Mouse (Mus musculus): ENCODE results near the gene Tnfsf10. TPM values are rescaled to one million over a fixed set of nuclear protein-coding genes. Genes with fewer than 3 reads are reported as not detected.

Tnfsf10 gene
- polyA plus RNA-seq, 1 experiment: 12.8 TPM

DNA sequence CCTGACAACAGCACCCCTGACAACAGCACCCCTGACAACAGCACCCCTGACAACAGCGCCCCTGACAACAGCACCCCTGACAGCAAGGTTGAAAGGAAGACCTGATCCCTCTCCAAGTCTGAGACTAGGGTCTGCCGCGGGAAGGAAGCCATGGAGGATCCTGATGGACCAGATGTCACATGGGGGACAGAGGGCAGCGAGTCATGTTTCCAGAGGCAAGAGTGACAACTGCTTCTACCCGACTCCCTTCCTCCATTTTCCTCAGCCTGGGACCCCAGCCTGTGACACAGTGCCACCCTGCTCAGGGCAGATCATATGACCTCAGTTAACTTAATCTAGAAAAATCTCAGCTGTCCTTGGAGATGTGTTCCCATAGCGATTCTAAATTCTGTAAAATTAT lies 25.6 kb downstream of the Tnfsf10 start:
- TF ChIP-seq POLR2A (IDR thresholded peaks at IDR 0.05; ENCODE audit: low read depth, low read length) (no peak), CTCF (conservative IDR thresholded peaks at IDR 0.05; ENCODE audit: insufficient read depth, insufficient read length, low read depth, low read length) (no peak)
- Histone ChIP-seq H3K27me3 (replicated peaks; ENCODE audit: control insufficient read depth, insufficient read depth, low read length) (no peaks in the 10 kb centered on the region), H3K27ac (ENCODE audit: insufficient read depth, low read depth, low read length) (no peak overlapping the region)

DNA sequence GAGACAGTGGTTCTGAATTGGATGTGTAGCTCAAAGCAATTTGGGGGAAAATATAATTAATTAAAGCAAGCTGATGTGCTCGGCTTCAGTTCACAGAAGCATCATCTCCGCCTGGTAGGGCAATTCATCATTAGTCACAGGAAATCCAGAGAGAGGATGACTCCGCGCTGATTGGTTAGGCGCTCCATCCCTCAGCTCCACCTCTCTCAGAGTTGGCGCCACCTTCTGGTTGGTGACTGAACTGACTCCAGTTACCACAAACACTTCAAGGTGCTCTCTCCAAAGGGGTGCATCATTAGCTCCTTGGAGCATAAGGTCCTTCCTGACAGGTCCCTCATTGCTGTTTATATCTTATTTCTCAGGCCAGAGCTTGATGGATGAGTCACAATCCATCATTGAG lies 28.7 kb downstream of the Tnfsf10 start:
- Histone ChIP-seq H3K4me1 (ENCODE audit: control insufficient read depth, insufficient read depth, low read length) (no peaks in the 10 kb centered on the region), H3K4me3 (ENCODE audit: insufficient read depth, low read depth, low read length) (no peak overlapping the region), H3K36me3 (ENCODE audit: control insufficient read depth, insufficient read depth, low read length) (no peaks in the 10 kb centered on the region), H3K27ac (ENCODE audit: insufficient read depth, low read depth, low read length) (no peak overlapping the region), H3K27me3 (replicated peaks; ENCODE audit: control insufficient read depth, insufficient read depth, low read length) (no peaks in the 10 kb centered on the region)
- DNase-seq: peak; percentile 73
- peak; percentile 78 for TF ChIP-seq CTCF (conservative IDR thresholded peaks at IDR 0.05; ENCODE audit: insufficient read depth, insufficient read length, low read depth, low read length)
- no peak for TF ChIP-seq POLR2A (IDR thresholded peaks at IDR 0.05; ENCODE audit: low read depth, low read length)
- WGBS: 60% methylated on average over 6 of the region's 6 CpGs

More for the DNA sequence above, 25.6 kb downstream of the Tnfsf10 start:
- Histone ChIP-seq H3K36me3 (ENCODE audit: control insufficient read depth, insufficient read depth, low read length) (no peaks in the 10 kb centered on the region), H3K4me1 (ENCODE audit: control insufficient read depth, insufficient read depth, low read length) (peaks cover 5% of the 10 kb centered on the region; the same call in 1 of the 2 replicates), H3K4me3 (ENCODE audit: insufficient read depth, low read depth, low read length) (no peak overlapping the region)
- 64% methylated on average over 6 of the region's 6 CpGs for WGBS
- no peak for DNase-seq

GRCm38 (mm10) chr3:27348462-27348861 lies 31.6 kb downstream of the Tnfsf10 start:
- Histone ChIP-seq H3K27ac (ENCODE audit: insufficient read depth, low read depth, low read length) (no peak overlapping the region), H3K27me3 (replicated peaks; ENCODE audit: control insufficient read depth, insufficient read depth, low read length) (no peaks in the 10 kb centered on the region), H3K4me1 (ENCODE audit: control insufficient read depth, insufficient read depth, low read length) (no peaks in the 10 kb centered on the region), H3K4me3 (ENCODE audit: insufficient read depth, low read depth, low read length) (no peak overlapping the region), H3K36me3 (ENCODE audit: control insufficient read depth, insufficient read depth, low read length) (no peaks in the 10 kb centered on the region)
- WGBS: 82% methylated on average over 5 of the region's 5 CpGs
- no peak for DNase-seq
- TF ChIP-seq POLR2A (IDR thresholded peaks at IDR 0.05; ENCODE audit: low read depth, low read length) (no peak), CTCF (conservative IDR thresholded peaks at IDR 0.05; ENCODE audit: insufficient read depth, insufficient read length, low read depth, low read length) (no peak)

DNA sequence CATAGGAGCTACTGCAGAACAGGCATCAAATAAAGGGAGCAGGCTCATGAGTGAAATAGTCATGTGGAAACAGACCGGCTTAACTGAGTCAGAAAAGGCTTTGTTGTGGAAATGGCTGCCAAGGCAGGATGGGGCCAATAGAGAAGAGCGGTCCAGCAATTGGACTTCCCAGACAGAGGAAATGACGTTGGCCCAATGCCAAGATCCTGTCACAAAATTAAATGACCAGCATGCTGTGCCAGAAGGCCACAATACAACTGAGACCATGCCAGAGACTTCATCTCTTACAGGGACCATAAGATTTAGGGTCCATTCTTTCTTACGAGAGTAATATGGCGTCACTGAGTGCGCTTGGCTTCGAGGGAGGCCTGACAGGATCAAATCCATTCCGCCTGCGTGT lies 34.3 kb downstream of the Tnfsf10 start:
- TF ChIP-seq POLR2A (IDR thresholded peaks at IDR 0.05; ENCODE audit: low read depth, low read length) (no peak), CTCF (conservative IDR thresholded peaks at IDR 0.05; ENCODE audit: insufficient read depth, insufficient read length, low read depth, low read length) (no peak)
- Histone ChIP-seq H3K36me3 (ENCODE audit: control insufficient read depth, insufficient read depth, low read length) (no peaks in the 10 kb centered on the region), H3K27me3 (replicated peaks; ENCODE audit: control insufficient read depth, insufficient read depth, low read length) (no peaks in the 10 kb centered on the region), H3K4me3 (ENCODE audit: insufficient read depth, low read depth, low read length) (no peak overlapping the region), H3K4me1 (ENCODE audit: control insufficient read depth, insufficient read depth, low read length) (no peaks in the 10 kb centered on the region), H3K27ac (ENCODE audit: insufficient read depth, low read depth, low read length) (no peak overlapping the region)
- DNase-seq: peak; percentile 88
- 62% methylated on average over 9 of the region's 9 CpGs for WGBS

- WGBS: 88% methylated on average over 2 of the region's 2 CpGs
- no peak for TF ChIP-seq CTCF (conservative IDR thresholded peaks at IDR 0.05; ENCODE audit: insufficient read depth, insufficient read length, low read depth, low read length)
- no peak for TF ChIP-seq POLR2A (IDR thresholded peaks at IDR 0.05; ENCODE audit: low read depth, low read length)
Measured at GRCm38 (mm10) chr3:27359100-27359720, 42.4 kb downstream of the Tnfsf10 start.

DNA sequence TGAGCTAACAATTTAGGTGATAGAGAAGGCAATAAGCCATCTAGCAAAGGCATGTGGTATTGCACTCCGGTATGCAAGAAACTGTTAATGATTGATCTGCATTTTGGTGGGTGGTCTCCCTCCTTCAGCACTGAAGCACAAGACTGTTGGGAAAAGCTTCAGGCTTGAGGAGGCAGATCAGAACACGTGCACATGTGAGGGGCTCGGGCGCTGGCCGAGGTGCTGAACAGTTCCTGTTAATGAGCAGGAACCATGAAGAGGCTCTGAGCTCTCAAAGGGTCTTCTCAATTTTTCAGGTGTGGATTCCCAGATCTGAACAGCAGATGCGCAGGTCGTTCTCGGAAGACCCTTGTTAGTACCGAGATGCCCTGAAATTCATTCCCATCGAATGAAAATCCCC lies 53.3 kb downstream of the Tnfsf10 start:
- 7% methylated on average over 10 of the region's 10 CpGs for WGBS
- Histone ChIP-seq H3K27ac (ENCODE audit: insufficient read depth, low read depth, low read length) (no peak overlapping the region), H3K36me3 (ENCODE audit: control insufficient read depth, insufficient read depth, low read length) (no peaks in the 10 kb centered on the region), H3K4me3 (ENCODE audit: insufficient read depth, low read depth, low read length) (no peak overlapping the region), H3K27me3 (replicated peaks; ENCODE audit: control insufficient read depth, insufficient read depth, low read length) (no peaks in the 10 kb centered on the region; the same call in 1 of the 2 replicates), H3K4me1 (ENCODE audit: control insufficient read depth, insufficient read depth, low read length) (no peaks in the 10 kb centered on the region)
- TF ChIP-seq CTCF (conservative IDR thresholded peaks at IDR 0.05; ENCODE audit: insufficient read depth, insufficient read length, low read depth, low read length): no peak
- no peak for TF ChIP-seq POLR2A (IDR thresholded peaks at IDR 0.05; ENCODE audit: low read depth, low read length)
- peak; percentile 34 for DNase-seq

More at GRCm38 (mm10) chr3:27359100-27359720, 42.4 kb downstream of the Tnfsf10 start:
- H3K4me1 ChIP-seq (ENCODE audit: control insufficient read depth, insufficient read depth, low read length): no peaks in the 10 kb centered on the region
- no peaks in the 10 kb centered on the region for H3K36me3 ChIP-seq (ENCODE audit: control insufficient read depth, insufficient read depth, low read length)
- no peak for DNase-seq
- H3K27me3 ChIP-seq (replicated peaks; ENCODE audit: control insufficient read depth, insufficient read depth, low read length): no peaks in the 10 kb centered on the region
- H3K27ac ChIP-seq (ENCODE audit: insufficient read depth, low read depth, low read length): no peak overlapping the region
- H3K4me3 ChIP-seq (ENCODE audit: insufficient read depth, low read depth, low read length): no peak overlapping the region

- DNase-seq: no peak
- TF ChIP-seq CTCF (conservative IDR thresholded peaks at IDR 0.05; ENCODE audit: insufficient read depth, insufficient read length, low read depth, low read length) (no peak), POLR2A (IDR thresholded peaks at IDR 0.05; ENCODE audit: low read depth, low read length) (no peak)
Measured at GRCm38 (mm10) chr3:27370582-27371275, 53.9 kb downstream of the Tnfsf10 start.

More at GRCm38 (mm10) chr3:27370582-27371275, 53.9 kb downstream of the Tnfsf10 start:
- WGBS: 5% methylated on average over 20 of the region's 20 CpGs
- no peaks in the 10 kb centered on the region; the same call in 1 of the 2 replicates for H3K27me3 ChIP-seq (replicated peaks; ENCODE audit: control insufficient read depth, insufficient read depth, low read length)
- H3K36me3 ChIP-seq (ENCODE audit: control insufficient read depth, insufficient read depth, low read length): no peaks in the 10 kb centered on the region
- no peak overlapping the region for H3K27ac ChIP-seq (ENCODE audit: insufficient read depth, low read depth, low read length)
- H3K4me1 ChIP-seq (ENCODE audit: control insufficient read depth, insufficient read depth, low read length): no peaks in the 10 kb centered on the region
- H3K4me3 ChIP-seq (ENCODE audit: insufficient read depth, low read depth, low read length): no peak overlapping the region

Measured in kidney, adult 2 months (tissue).